Mouse (Mus musculus) layer of hippocampus, adult 9-11 months (tissue): ENCODE results near the gene Zdhhc14.
A peak's percentile ranks its signal among the peaks of the same experiment; 100 is the strongest.

Source experiments
- DNase-seq: peaks from one replicate; pipeline ENCODE4 v3.0.0; 2022

Gene Zdhhc14

DNA sequence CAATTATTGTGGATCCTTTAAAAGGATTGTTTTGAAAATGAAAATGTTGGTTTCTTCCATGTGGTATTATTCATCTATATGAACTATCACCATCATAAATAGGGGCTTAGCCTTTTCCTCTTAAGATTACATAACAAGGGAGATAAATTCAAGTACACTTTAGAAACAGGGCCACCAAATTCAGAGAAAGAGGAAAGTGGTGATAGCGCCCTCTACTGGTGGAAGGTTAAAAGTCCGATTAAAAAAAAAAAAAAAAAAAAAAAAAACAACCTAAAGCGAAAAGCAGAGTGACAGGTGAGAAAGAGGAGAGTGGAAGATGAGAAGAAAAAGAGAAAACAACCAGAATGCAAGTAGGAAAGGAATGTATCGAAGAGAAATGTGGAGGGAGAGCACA lies 256.1 kb downstream of the Zdhhc14 start:
- no peak for DNase-seq

DNA sequence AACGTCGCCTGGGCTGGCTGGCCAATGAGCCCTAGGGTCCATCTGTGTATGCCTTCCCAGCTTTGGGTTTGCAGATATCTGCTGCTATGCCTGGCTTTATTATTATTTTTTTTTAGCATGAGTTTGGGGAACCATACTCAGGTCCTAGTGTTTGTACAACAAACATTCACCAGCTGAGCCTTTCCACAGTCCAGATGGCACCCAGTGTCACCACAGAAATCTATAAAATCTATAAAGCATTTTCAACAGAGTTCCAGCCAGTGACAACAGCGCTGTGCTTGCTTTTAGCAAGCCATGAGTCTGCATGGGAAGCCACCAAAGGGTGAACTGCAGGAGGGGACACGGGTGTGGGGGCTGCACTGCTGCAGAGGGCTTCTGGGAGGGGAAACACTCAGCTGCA lies 257.9 kb downstream of the Zdhhc14 start:
- DNase-seq: no peak

DNA sequence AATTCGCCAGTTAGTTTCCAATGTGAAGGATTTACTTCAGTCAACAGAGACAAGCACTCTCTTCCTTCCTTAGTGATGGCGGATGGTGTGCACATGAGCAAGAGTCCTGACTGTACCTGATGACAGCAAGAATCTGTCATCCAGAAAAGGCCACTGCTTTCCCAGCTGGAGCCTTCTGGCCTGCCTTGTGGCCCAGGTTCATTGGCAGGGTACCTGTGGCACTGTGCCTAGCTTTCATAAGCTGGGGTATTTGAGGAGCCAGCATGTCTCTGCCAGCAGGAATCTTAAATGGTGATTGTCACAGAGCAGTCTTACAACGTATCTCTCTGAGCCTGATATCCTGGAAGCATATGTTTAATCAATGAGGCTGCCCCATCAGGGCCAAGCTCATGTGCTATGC lies 258.7 kb downstream of the Zdhhc14 start:
- no peak for DNase-seq

DNA sequence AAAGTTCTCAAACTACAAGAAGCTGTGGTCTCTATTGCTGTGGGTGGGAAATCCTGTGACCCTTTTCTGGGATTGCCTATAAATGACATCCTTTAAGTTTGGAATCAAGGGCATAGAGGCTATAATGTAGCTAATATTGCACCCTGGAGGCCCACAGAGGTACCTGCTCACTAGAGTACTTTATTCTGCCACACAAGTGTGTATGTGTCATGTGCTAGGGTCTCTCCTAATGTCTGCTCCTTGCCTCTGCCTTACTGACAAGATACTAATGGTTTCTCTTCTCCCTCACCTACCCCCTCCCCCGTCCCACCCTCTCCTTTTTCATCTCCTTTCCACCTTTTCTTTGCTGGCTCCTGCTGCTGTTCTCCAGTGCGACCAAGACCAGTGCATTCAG lies 260.0 kb downstream of the Zdhhc14 start:
- no peak for DNase-seq

DNA sequence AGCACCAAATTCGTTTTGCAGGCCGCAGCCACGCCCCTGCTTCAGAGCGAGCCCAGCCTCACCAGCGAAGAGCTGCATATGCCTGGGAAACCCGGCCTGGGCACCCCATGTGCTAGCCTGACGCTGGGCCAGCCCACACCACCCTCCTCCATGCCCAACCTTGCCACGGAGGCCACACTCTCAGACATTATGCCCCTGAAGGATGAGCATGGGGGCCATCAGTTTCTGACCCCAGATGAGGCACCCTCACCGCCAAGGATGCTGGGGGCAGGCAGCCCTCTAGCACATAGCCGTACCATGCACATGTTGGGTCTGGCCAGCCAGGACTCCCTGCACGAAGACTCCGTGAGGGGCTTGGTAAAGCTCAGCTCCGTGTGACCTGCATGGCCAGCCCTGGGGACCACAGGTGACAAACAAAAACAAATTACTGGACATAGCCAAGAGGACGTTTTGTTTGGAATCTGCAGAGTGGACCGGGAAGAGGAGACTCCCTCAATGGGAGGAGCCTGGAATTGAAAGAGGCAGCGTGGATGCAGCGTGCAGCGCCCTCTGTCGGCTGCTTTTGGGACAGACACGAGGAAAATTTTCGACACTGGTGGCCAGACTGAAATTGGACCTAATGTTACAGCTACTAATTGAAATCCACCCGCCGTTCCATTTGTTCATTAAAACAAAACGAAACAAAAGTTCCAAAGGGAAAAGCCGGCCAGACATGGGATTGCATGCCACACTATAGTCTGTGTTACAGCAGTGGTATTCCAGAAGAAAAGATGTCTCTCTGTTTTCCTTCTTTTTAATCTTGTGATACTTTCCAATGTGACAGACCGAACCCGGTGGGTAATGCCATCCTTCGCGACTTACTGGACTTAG lies 260.6 kb downstream of the Zdhhc14 start:
- DNase-seq: peak; percentile 63

DNA sequence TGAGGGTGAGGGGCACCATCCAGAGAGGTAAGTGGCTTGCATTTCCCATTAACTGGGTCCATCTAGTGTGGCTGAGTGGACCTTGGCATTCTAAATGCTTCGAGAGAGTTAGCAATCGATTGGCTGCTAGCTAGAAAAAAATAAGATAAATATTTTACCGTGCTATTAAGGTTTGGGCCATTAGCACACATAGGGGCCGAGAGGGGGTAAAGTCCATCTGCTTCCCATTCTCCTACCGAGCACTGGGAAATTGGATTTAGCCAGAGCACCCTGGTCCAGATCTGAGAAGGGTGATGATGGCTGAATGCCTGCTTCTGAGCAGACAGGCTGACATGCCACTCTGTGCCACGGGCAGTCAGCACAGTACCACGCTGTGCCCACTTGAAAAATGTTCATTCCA lies 263.1 kb downstream of the Zdhhc14 start:
- DNase-seq: no peak

DNA sequence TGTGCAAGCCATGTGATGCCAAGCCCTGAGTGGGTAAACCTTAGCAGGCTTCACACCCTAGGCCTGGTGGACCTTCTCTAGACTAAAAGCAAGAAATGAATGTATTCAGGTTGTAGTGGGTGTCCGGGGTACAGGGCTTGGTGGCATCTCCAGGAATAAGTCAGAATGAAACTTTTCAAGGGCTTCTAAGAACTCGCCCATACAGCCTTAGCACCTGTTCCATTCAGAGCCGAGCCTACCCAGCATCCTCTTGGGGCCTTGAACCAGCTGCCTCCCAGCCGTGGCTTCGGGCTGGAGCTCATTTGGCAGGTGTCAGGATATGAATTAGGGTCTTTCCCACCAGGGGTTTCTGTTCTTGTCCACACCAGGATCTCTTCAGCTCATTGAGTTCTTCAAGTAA lies 263.7 kb downstream of the Zdhhc14 start:
- no peak for DNase-seq

DNA sequence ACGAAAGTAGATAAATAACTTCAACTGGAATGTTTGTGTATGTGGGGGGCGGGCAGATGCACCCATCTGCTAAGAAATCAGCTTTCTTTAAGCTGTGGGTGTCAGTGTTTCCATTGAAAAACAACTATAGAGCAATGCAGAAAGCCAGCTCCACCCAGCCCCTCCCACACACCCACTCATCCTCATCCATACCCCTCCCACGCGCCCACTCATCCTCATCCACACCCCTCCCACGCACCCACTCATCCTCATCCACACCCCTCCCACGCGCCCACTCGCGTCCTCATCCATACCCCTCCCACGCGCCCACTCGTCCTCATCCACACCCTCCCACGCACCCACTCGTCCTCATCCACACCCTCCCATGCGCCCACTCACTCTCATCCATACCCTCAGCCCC lies 264.5 kb downstream of the Zdhhc14 start:
- DNase-seq: no peak

DNA sequence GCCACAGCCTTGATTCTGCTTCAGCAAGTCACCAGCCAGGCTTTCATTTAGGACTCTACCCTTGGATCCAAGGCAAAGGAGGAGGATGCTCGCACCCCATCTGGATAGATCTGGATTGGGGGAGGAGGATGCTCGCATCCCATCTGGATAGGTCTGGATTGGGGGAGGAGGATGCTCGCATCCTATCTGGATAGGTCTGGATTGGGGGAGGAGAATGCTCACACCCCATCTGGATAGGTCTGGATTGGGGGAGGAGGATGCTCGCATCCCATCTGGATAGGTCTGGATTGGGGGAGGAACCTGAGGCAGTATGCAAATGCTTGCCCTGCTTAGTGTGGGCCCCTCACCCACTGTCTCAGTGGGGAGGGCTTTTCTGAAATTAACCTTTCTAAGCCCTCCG lies 271.4 kb downstream of the Zdhhc14 start:
- DNase-seq: no peak

DNA sequence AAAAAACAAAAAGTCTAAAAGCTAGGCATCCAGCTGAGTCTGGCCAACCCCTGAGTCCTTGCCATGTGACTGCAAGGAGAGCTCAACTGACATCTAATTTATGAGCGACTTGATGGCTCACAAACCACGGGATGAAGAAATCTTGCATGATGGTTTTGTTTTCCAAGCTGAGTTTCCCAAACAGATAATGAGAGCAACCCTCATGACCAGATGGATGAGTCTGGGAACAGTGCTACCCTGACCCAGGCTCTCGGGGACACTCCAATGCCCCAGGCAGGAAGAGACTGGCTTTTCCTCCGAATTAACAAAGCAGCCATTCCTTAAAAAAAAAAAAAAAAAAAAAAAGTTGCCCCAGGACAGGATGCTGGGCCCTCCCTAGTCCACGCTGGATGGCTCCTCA lies 271.9 kb downstream of the Zdhhc14 start:
- DNase-seq: no peak

DNA sequence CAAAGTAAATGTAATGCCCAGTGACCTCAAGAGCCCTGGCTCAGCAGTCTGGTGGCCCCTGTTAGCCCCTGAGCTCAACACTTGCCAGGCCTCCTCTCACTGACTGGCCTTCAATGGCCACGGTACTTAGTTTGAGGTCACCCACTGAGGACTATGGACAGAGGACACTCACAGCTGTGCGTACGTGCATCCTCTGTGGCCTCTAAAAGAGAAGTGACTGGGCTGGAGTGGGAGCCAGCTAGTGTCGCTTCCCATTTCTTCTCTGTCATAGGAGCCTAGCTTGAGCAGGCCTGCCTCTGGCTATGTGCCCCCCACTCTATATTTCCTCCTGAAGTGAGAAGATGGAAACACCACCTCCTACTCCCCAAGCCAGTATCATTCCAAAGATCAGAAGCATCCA lies 273.4 kb downstream of the Zdhhc14 start:
- no peak for DNase-seq

DNA sequence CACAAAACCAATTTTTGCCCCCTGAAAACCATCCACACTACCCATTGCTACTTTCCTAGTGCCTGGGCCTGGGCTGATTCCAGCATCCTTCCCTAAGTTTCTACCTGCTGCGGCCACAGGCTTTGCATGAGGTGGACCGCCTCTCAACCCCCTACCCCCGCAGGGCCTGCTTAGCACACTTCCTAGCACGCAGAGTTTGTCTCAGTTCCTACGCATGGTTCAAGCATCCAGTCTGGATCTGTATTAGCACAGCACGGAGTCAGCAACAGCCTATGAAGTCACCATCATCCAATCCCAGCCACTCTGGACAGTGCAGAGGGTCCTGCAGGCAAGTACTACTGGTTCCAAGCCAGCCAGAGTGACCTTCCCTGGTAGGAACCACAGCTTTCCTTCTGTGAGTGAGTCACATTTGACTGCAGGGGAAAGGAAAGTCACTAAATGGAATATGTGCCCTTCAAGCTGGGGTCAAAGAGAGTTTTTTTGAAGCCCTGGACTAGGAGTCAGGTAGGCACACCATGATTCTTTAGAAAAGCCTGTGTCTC lies 275.9 kb downstream of the Zdhhc14 start:
- DNase-seq: no peak

DNA sequence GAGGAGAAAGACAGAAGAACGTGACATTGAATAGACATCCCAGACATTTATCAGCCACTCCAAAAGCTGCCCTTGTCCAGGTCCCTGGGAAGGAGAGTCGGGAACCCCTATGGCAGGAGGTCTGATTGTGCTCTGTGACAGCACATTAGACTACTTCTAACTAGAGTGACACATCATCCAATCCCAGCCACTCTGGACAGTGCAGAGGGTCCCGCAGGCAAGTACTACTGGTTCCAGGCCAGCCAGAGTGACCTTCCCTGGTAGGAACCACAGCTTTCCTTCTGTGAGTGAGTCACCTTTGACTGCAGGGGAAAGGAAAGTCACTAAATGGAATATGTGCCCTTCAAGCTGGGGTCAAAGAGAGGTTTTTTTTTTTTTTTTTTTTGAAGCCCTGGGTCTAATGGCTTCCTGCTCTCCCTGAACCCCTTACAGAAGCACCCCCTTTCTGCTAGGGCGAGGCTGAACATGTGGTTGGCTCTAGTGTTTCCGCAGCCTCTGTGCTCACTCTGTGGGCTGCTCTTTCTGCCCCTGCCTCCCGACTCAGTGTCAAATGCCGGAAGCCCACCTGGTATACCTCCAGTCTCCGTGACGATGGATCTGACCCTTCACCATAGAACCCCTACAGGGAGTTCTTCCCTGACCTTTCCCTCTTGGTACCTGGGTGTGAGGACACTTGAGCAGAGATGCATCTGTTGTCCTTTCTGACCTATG lies 276.6 kb downstream of the Zdhhc14 start:
- no peak for DNase-seq

DNA sequence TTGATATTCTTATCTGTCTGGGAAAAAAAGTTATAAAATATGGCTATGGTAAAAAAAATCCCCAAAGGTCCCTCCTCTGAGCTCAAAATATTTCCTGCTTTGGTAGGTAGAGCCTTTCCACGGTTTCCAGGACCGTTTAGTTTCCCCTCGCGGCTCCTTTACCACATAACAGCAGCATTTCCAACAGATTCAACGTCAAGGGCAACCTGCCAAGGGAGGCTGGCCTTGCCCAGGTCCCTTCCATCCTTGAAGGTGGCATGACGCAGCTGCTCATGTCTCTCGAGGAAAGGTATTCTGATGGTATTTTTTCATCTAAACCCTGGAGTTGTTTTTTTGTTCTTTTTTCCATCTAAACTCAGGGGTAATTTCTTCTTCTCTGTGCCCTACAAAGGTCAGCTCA lies 277.4 kb downstream of the Zdhhc14 start:
- DNase-seq: no peak

DNA sequence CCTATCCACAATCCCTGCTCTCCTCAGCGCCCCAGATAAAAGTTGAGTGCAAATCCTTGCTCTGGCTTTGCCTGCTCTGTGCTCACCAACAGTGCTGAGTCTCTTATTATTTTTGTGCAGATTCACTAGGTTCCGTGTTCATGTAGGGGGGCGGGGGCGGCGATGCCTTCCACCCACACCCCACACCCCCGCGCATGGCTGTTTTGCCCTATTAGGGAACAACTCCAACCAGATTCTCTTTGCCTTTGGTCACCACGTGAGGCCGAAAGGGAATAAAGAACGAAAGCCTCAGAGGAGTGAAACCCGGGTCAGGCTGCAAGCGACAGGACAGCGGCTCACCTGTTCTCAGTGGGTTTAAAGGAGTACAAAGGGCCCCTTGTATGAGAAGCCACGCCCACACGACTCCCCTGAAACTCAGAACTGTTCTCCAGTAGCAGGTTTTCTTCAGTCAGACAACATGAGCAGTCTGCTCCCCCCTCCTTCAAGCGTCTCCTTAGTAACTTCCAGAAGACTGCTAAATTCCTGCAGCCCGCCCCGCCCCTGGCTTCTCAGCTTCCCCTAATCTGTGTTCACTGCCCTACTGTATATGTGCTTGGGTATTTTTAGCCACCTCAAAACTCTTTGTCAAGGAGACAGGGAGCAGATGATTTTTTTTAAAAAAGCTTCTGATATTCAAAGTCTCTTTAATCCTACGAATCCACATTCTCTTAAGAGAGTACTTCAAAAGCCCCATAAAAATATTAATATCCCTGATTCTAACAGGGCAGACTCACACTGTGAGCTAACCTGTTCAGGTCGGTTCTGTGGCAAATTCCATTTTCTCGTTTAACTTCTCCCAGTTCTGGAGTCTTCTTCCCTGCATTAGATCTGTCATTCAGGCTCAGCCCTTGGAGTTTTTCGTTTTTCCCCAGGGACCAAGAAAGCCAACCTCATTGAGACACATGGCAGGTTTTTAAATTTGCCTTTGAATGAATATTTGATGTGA lies 278.2 kb downstream of the Zdhhc14 start:
- DNase-seq: peak; percentile 27

DNA sequence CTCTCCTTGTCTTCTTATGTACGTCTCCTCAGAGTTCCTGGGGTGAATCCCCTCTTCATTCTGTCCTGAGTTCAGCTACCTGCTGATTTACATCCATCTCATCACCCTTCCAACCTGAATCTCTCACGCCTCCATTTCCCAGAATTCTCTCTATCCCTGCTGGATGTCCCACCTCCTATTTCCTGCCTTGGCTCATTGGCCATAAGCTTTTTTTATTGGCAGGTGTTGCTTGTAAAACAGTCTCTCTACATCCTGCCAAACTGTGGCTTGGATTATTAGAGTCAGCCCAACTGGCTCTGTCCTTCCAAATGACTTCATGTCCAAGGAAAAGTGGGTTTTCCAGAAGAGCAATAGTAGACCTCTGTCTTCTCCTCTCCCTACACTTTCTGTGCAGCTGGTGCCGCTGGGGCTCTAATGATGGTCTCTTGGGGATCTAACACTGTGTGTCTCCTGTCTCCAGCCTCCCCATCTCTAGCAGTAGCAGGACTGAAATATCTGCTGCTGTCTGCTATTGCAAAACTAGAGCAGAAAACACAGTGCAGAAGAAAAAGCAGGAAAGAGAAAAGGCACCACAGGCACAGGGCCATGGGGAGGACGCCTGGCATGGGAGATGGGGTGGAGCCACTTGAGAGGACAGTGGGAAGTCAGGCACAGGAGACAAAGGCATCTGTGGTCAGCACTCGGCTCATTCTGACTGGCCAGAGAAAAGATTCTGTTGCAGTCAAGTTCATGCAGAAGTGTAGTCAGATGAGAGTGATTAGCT lies 288.0 kb downstream of the Zdhhc14 start:
- no peak for DNase-seq

DNA sequence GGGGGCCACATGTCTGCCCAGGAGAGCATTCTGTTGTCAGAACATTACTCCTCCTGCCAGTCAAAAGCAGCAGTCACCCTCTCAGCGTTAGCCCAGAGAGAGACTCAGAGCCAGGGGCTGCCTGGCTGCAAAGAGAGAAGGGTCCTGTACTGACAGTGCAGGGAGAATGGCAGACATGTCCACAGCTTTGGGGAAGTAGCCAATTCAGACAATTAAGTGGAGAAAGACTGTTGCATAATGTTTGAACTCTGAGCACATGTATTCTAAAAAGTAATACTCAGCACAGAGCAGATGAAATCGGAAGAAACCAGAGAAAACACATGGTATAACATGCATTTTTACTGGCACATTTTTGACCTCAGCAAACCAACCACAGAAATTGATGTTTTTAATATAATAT lies 292.9 kb downstream of the Zdhhc14 start:
- DNase-seq: no peak

DNA sequence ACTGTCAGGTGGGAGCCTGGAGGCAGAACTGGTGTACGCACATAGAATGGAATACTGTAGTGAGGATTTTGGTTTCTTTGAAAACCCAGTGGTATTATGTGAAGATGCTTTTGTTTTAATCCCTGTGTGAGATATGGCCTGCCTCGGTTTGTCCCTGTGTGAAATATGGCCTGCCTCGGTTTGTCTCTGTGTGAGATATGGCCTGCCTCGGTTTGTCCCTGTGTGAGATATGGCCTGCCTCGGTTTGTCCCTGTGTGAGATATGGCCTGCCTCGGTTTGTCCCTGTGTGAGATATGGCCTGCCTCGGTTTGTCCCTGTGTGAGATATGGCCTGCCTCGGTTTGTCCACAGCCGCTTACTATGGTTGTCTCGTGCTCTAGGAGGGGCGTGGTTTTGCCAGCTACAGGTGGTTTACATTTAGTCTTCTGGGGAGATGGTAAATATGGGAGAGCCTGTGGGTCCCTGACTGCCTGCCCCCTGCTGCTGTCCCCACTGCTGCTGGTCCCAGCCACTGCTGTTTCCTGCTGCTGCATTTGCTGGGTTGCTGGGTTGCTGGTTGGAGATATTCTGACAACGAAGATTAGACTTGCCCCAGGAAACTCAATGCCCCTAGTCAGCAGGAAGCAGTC lies 299.9 kb downstream of the Zdhhc14 start:
- no peak for DNase-seq

DNA sequence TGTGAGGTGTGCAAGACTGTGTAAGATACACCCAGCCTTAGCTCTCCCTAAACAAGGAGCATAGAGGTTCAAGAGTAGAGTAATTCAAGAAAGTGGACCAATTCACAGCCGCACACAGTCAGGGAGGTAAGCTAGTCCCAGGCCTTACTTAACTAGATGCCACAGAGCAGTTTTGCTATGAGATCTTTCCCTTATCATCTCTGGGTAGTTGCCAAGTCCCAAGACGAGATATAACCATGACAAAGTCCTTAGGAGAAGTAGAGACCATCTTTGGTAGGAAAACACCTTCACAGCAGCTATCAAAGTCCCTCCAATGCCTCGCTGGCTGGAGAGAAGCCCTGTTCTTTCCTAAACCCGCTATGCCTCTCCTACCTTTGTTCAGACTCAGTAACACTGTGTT lies 301.2 kb downstream of the Zdhhc14 start:
- no peak for DNase-seq

DNA sequence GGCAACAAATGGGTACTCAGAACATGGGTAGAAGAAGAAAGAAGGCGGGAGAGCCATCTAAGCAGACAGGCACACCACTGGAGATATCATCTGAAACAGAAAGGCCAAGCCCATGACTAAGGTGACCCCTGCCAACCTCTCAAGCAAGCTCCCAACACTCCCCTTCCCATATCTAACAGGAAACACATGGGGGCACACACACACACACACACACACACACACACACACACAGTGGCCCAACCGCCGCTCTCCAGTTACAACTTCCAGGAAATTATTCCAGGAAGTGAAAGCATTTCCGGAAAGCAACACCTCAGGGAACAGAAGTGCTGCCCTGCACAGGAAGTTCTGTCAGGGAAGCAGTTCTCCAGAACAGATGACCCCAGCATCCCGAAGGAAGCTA lies 301.9 kb downstream of the Zdhhc14 start:
- DNase-seq: no peak

DNA sequence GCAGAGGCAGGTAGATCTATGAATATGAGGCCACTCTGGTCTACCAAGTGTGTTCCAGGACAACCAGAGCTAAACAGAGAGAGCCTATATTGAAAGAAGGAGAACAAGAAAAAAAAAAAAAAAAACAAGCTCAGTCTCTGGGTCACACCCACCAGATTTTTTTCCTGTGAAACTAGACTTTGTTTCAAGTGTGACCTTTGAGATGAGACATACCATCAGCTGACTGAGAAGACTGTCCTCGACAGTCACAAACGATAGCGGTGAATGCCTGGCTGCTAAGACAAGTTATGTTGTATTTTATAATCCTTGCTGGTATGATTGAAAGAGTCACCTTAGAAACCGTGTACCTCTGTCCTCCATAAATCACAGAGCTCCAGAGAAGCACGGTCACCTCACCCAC lies 303.0 kb downstream of the Zdhhc14 start:
- DNase-seq: no peak

DNA sequence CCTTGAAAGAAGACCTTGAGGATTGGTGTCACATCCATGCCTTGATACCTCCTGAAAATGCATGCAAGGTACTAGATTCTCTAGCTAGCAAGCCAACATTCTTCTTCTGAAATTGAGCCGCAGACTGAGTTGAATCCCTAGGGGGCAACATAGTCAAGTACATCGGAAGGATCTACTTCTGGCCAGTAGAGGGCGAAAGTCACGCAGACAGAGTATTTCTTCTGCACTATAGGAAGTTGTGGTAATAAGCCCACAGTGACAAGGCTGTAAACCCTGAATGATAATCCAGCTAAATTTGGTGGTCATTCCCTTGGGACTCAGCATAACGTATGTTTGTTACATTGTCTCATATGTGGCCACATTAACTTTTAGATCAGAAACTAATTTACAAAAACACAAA lies 303.5 kb downstream of the Zdhhc14 start:
- peak; percentile 81 for DNase-seq
